Mouse (Mus musculus) cerebellum, adult 2 months (tissue): ENCODE measurements around the gene Ankrd13c. TPM values are rescaled to one million over a fixed set of nuclear protein-coding genes. Genes with fewer than 3 reads are reported as not detected.

Experiments
- DNase-seq, 2 experiments: peaks; one replicate each; pipeline ENCODE4 v3.0.0; 2021
- H3K27ac ChIP-seq: fragments of 200-500 bp; 2 replicates; pipeline ENCODE4 v1.5.1; 2012; ENCODE audit warnings: low read length, control low read depth, inconsistent platforms; ENCODE audit not compliant: insufficient read depth
- H3K27me3 ChIP-seq: fragments of 200-500 bp; 2 replicates; pipeline ENCODE4 v1.6.1; 2012; ENCODE audit warnings: inconsistent platforms, mild to moderate bottlenecking, low read length, moderate library complexity; ENCODE audit not compliant: control insufficient read depth, insufficient read depth
- H3K4me1 ChIP-seq: fragments of 200-500 bp; 2 replicates; pipeline ENCODE4 v1.6.1; 2011; ENCODE audit warnings: low read length; ENCODE audit not compliant: control insufficient read depth, insufficient read depth
- H3K4me3 ChIP-seq: fragments of 200-500 bp; replicated peaks from 2 replicates; pipeline ENCODE3; 2011; ENCODE audit warnings: mild to moderate bottlenecking, low read depth, low read length, control low read depth; ENCODE audit not compliant: insufficient read depth
- CTCF ChIP-seq: fragments of 200-500 bp; IDR thresholded peaks from 2 replicates; pipeline ENCODE4 v1.5.1; 2011; ENCODE audit warnings: low read depth, mild to moderate bottlenecking, control low read depth, low read length, moderate library complexity, borderline replicate concordance; ENCODE audit not compliant: insufficient read depth
- POLR2A ChIP-seq: fragments of 200-500 bp; IDR thresholded peaks from 2 replicates; pipeline ENCODE4 v1.6.1; 2011; ENCODE audit warnings: low read length, control low read depth, borderline replicate concordance; ENCODE audit not compliant: insufficient read depth
- WGBS: fragments of 180-500 bp; shearing (Covaris S2); methylation state at CpG from one replicate; pipeline ENCODE4 v1.1.7; 2018; 5-methylcytosine and 5-hydroxymethylcytosine counted together
- polyA plus RNA-seq: library from polyadenylated mRNA; depleted of rRNA; stranded (reverse); fragments of >200 nt; gene quantifications from 2 replicates; pipeline ENCODE4 v1.2.3, GENCODE M21; 2012

Ankrd13c gene
- polyA plus RNA-seq, 1 experiment = 37.7 TPM

GRCm38 (mm10) chr3:157956201-157956600 is 9.2 kb downstream of the Ankrd13c start:
- no peak overlapping the region for H3K27ac ChIP-seq
- H3K4me3 ChIP-seq = no peak overlapping the region
- H3K4me1 ChIP-seq = peaks cover 3% of the 10 kb centered on the region; the same call in 1 of the 2 replicates
- no peaks in the 10 kb centered on the region for H3K27me3 ChIP-seq
- no peak for DNase-seq
- WGBS = 97% methylated on average over 3 of the region's 3 CpGs
- TF ChIP-seq CTCF = no peak
- no peak for TF ChIP-seq POLR2A

- Histone ChIP-seq H3K27me3 (no peaks in the 10 kb centered on the region), H3K4me3 (no peak overlapping the region), H3K4me1 (peaks cover 3% of the 10 kb centered on the region; the same call in 1 of the 2 replicates), H3K27ac (no peak overlapping the region)
- TF ChIP-seq POLR2A (no peak), CTCF (no peak)
- DNase-seq = no peak
Observed at GRCm38 (mm10) chr3:157957320-157957719, 10.3 kb downstream of the Ankrd13c start.

GRCm38 (mm10) chr3:157971151-157971550 is 24.1 kb downstream of the Ankrd13c start:
- Histone ChIP-seq H3K27ac (no peak overlapping the region), H3K27me3 (no peaks in the 10 kb centered on the region), H3K4me1 (no peaks in the 10 kb centered on the region), H3K4me3 (no peak overlapping the region)
- DNase-seq = no peak
- 85% methylated on average over 2 of the region's 2 CpGs for WGBS
- TF ChIP-seq CTCF = no peak
- TF ChIP-seq POLR2A = no peak

- Histone ChIP-seq H3K27me3 (no peaks in the 10 kb centered on the region), H3K4me1 (no peaks in the 10 kb centered on the region), H3K27ac (no peak overlapping the region), H3K4me3 (no peak overlapping the region)
- TF ChIP-seq CTCF (no peak), POLR2A (no peak)
- WGBS = 98% methylated on average over 2 of the region's 2 CpGs
- no peak for DNase-seq
Observed at GRCm38 (mm10) chr3:157973236-157973635, 26.2 kb downstream of the Ankrd13c start.

GRCm38 (mm10) chr3:157979619-157980018 is 32.6 kb downstream of the Ankrd13c start:
- no peak overlapping the region for H3K27ac ChIP-seq
- H3K27me3 ChIP-seq = no peaks in the 10 kb centered on the region
- H3K4me3 ChIP-seq = no peak overlapping the region
- no peaks in the 10 kb centered on the region for H3K4me1 ChIP-seq
- no peak for DNase-seq
- TF ChIP-seq CTCF (no peak), POLR2A (no peak)

- TF ChIP-seq CTCF = no peak
- TF ChIP-seq POLR2A = no peak
- no peaks in the 10 kb centered on the region for H3K27me3 ChIP-seq
- H3K4me3 ChIP-seq = no peak overlapping the region
- no peak for DNase-seq
- no peaks in the 10 kb centered on the region for H3K4me1 ChIP-seq
- H3K27ac ChIP-seq = no peak overlapping the region
Observed at GRCm38 (mm10) chr3:157993322-157993721, 46.3 kb downstream of the Ankrd13c start.

GRCm38 (mm10) chr3:157995726-157996125 is 48.7 kb downstream of the Ankrd13c start:
- Histone ChIP-seq H3K27ac (no peak overlapping the region), H3K27me3 (no peaks in the 10 kb centered on the region), H3K4me3 (no peak overlapping the region), H3K4me1 (no peaks in the 10 kb centered on the region)
- DNase-seq = no peak
- TF ChIP-seq POLR2A (no peak), CTCF (no peak)
- WGBS = 98% methylated on average over 2 of the region's 2 CpGs

- H3K27ac ChIP-seq = no peak overlapping the region
- no peak for DNase-seq
- WGBS = 94% methylated on average over 1 of the region's 1 CpGs
- no peaks in the 10 kb centered on the region for H3K27me3 ChIP-seq
- no peak overlapping the region for H3K4me3 ChIP-seq
- no peaks in the 10 kb centered on the region for H3K4me1 ChIP-seq
- no peak for TF ChIP-seq POLR2A
- TF ChIP-seq CTCF = no peak
Observed at GRCm38 (mm10) chr3:157998742-157999369, 51.8 kb downstream of the Ankrd13c start.
